Mouse (Mus musculus) layer of hippocampus, postnatal 25 days (tissue): ENCODE measurements at regions not wholly inside any gene's neighbourhood (a gene's known extent, or its start where the extent isn't known, plus 50 kb on each side); places are given as distances from the start of the nearest gene placed in this dataset.

Experiments used
- DNase-seq, 2 experiments: peaks; one replicate each; pipeline ENCODE4 v3.0.0; 2022; ENCODE audit warnings: mixed read lengths in 2 of 2, low spot score in 1 of 2; ENCODE audit errors: extremely low spot score in 1 of 2

DNA sequence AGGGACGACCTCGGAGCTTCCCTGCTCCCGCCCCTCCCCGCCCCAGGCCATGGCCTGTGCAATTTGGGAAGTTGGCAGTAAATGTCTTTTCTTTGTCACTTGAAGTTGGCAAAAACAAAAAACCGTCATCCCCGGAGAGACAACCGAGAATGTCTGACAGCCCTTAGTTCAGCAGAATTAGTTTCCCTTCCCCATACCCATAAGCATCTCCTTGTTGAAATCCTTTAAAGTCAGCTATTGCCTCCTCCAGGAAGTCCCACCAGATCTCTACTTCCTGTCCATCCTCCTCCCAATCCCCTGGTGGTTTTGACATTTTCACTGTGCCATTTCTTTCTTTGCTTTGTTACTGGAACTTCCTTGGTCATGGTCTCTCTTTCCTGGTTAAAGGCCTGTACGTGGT, 54.8 kb downstream of the Foxb1 start:
- no peak for DNase-seq

DNA sequence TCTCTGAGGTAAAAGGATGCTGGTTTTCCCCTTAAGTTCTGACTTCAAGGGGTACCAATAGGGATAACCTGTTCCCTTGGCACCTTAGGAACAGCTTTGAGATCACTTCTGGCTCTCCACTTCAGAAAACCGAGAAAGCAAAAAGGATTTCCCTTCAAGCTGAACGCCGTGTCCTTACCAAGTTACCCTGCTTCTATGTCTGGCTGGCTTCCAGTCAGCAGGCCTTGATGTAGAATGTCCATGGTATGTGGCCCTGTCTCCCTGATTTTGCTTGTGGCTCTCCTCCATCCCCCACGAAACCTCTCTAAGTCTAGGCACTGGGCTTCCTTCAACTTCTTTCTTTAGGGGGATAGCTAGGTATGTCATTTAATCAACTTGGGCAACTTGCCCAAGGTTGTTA, 55.7 kb downstream of the Foxb1 start:
- DNase-seq = no peak

DNA sequence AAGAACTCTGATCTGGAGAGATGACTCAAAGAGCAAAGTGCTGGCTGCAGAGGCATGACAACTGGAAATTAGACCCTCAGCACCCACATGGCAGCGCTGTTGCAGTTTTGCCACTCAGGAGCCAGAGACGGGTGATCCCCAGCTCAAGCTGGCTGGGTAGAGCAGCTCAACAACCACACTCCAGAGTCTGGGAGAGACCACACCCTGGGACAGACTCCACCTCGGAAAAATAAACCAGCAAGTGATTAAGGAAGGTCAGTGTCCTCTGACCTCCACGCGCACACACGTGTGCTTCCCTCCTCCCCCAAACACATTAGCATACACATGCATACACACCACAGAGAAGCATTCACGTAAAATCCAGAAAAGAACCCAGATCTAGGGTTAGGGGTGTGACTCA, 57.0 kb downstream of the Foxb1 start:
- no peak for DNase-seq

DNA sequence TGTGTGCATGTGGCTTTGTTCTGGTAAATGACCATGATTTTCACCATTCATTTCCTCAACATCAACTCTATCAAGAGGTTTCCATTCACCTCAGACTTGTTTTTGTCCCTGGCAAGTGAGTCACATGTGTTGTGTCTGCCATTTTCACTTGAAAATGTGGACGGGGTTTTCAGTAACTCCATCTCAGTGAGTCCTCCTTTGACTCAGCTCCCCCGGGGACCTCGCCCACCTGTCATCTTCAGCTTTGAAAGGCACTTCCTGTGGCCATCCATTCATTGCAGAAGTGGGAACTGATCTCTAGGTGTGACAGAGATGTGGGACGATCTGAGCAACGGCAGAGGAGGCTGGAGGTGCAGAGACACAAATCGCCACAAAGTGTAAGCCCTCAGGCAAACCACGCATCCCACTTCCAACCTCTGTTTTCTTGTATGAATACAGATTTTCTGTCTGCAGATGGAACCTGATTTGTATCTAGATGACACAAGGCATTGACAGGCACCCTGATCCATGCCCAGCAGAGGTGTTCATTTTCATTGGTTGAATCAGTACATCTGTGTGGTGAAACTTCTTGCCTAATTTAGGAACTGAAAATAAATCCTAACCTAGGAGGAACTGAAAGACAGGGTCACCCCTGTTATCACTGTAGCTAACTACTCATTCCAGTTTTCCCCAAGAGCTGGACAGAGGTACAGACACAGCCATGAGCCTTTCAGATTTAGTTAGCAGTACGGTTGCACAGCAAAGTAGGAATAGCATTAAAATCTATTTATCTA, 58.4 kb downstream of the Foxb1 start:
- no peak for DNase-seq

DNA sequence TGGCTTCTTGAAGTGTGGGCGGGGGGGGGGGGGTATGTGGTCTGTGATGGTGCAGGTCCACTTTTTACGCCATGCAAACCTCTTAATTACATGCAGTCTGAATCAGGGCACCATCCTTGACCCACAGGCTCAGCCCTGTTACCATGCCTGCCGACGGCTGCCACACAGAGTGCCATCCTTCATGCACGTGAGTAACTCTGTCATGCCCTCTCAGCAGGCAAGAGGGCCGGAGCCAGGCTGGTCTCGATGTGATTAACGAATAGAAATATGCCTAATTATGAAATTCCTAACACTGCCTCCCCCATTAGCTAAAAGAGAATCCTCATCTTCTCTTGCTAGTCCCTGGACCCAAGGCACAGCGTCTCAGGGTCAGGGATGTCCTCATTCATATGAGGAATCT, 60.0 kb downstream of the Foxb1 start:
- DNase-seq = no peak

DNA sequence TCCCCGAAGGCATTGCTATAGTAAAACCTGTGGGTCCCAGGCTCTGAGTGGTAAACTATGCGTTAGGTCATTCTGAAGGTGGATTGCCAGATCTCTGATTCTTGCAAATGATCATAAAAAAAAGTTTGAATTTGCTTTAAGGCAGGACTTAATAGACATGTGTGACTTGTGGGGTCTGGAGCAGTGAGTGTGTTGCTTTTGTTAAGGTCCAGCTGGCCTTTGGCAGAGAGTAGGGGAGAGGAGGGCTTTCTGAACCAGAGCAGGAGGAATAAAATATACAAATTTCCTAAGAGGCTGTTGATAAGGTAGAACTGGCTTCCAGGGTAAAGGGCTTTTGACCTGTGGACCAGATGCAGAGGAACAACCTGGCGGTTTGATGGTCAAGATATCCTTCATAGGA, 69.0 kb downstream of the Foxb1 start:
- no peak for DNase-seq

DNA sequence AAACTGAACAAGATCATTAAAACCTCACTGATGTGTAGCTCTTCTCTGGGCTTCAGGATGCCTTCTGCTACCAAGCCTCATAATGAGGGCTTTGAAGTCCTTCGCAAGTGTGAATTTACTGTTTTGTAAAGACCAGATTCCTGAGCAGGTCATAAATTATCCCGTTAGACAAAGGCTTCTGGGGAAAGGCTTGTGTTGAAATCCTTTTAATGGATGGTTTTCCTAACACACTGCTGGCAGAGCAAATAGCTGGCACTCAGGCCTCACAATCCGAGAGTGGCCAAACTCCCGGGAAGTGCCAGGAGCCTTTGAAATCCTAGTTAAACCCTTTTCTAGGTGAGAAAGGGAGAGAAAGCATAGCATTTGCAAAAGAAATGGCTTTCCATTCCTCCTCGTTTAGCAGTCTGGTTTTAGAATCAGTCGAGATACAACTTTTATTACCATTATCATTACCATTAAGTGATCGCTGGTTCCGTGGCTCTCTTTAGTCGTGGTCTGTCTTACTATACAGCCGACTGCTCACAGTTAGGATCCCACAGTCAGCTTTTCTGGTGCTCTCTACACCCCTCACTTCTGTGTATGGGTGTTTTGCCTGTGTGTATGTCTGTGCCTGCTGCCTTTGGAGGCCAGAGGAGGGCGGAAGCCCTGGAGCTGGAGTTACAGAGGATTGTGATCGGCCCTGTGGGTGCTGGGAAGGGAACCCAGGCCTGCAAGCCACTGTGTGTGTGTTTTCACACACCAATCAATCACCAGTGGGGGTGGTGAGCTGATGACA, 73.2 kb downstream of the Foxb1 start:
- DNase-seq = no peak

DNA sequence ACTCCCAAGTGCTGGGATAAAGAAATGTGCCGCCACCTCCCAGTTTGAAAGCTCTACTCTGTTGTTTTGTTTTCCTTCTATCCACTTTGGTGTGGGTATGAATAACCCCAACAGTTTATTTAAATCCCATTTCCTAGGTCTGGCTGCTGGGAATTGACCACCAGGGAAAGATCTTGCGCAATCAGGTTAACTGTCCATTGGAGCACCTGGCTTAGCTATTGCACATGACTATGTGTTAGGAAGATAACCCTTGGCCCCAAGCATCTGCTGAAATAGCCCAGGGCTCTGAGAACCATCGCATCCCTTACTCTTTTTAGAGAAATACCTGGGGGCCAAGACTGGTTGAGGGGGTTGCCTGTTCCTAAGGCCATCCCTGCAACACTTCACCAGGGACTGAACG, 74.0 kb downstream of the Foxb1 start:
- no peak for DNase-seq

DNA sequence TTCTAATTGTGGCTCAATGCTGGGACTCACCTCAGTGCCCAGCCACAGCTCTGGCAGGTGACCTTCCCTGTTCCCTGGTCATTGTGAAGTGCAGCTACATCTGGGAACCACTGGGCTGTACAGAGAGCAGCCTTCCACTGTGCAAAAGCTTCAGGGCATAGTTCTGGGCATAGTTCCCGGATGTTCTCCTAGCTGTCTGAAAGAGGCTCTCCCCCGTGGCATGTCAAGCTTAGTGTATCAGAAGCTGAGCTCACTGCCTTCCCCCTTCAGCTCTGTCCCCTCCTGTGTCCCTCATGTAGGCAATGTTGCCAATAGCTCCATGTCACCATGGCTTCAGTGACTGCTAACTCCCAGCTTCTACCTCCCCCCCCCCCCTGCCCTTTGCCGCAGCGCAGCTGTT, 75.1 kb downstream of the Foxb1 start:
- no peak for DNase-seq

DNA sequence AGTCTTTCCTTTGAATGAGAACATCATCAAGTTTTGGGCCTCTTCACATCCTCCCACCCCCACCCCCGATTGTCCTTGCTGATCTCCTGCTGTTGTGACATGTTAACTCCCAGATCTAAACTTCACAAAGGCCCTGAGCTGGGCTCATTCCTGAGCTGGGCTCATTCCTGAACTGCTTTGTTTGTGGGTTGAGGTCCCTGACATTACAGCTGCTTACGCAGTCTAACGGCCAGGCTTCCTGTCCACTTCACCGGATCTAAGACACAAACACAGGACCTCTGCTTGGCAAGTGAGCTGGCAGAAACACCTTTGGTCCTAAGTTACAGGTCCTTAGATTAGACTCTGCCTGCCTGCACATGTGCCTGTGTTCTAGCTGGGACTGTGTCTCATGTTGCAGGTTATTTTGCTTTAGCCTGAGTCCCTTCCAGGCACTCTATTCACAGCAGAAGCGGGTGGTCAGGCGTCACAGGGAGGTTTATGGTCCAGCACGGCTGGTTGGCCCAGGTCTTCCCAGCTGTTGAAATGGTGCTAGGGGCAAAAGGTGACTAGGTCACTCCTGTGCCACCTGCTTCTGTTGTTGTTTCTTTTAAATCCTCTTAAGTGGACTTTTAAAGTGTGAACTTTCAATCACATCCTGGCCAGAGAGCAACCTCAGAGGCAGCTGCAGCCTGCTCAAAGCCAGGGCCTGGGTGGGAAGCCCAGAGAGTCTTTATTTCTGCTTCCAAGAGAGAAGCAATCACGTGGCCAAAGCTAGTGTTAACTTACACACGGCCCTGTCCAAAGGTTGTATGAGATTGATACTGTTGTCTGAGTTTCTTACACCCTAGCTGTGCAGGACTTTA, 79.1 kb downstream of the Foxb1 start:
- DNase-seq = no peak

DNA sequence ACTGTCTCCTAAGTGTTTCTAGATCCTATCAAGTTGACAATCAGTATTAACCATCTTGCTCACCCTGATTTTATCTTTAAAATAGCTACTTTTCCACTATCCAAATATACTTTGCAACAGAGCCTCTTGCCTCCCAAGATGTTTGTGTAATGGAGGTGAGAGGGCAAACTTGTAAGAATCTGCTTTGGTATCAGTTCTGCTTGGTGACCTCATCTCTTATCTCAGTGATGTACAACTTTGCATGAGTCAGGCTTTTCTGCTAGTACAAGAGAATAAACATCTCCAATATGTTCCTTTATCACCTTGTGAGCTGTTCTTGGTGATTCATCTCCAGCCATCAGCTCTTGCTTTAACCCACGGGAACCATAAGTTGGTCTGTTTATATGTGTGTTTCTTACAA, 82.1 kb downstream of the Foxb1 start:
- no peak for DNase-seq

DNA sequence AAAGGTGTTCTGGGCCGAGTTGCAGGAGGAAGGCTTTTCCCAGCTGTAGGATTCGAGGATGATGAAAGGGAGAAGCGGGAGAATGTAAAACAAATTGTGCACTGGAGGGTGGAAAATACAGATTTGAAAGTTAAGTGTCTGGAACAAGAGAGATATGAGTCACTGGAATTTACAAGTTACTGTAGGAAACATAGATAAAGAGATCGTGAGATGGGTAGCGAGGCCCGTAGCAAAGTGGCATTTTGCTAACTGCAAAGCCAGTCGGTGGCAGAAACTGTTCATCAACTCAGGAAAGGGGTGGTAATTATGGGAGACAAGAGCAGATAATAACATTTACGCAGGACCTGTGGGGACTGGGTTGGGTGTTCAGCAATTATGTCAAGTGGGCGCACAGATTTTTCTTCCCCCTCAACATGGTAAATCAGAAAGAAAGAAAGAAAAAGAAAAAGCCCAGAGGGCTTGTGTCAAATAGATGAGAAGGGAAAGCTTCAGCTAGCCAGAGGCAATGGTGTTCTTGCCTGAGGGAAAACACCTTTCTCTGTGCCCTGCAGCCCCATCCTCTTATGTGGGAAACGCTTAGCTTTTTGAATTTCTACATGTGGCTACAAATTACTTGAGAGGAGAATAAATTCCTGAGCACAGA, 87.2 kb downstream of the Foxb1 start:
- no peak for DNase-seq

DNA sequence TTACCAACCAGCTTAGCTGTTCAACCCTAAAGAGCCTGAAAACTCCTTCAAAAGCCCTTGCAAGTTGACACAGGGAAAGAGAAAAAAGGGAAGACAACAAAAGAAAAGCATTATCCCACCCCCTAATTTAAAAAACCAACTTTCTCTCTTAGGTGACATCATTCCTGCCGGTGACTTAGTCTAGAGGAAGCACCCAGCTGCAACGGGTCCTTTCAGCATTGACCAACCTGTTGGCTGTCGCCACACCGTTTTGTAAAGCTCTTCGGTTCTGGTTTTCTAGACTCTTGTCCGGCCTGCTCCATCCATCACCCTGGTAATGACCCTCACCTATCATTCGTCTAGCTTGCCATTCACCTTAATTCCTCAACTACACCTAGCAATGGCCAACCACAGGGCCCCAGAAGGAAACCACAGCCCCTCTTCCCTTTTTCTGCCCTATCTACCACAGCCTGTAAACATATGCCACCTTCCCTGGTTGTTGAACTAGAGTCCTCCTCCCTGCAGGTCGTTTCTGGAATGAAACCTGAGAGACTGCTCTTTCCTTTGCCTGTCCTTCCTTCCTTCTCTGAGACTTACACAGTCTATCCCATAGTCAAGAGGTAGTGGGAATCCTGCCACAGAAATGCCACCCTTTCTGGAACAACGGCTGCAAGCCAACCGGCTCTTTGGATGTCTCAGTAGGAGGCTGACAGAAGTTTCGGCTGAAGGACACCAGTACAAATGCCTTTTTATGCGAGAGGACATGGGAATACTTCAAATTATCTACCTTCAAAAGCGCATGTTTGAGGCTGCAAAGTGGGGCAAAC, 87.9 kb downstream of the Foxb1 start:
- DNase-seq = no peak

DNA sequence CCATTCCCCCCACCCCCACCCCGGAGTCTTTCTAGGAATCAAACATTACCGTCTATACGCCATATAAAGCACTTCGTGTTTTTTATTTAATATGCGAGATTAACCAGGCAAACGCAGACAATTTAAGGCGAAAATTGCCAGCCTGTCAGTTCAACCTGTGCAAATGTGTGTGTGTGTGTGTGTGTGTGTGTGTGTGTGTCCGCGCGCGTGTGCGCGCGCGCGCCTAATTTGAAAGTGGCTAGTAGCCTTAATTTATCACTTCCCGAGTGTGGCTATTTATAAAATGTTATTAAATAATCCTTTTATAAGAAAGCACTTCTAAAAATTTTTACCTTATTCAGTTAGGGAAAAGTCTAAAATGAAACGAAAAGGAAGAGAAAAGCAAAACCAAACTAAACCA, 89.5 kb downstream of the Foxb1 start:
- no peak for DNase-seq

DNA sequence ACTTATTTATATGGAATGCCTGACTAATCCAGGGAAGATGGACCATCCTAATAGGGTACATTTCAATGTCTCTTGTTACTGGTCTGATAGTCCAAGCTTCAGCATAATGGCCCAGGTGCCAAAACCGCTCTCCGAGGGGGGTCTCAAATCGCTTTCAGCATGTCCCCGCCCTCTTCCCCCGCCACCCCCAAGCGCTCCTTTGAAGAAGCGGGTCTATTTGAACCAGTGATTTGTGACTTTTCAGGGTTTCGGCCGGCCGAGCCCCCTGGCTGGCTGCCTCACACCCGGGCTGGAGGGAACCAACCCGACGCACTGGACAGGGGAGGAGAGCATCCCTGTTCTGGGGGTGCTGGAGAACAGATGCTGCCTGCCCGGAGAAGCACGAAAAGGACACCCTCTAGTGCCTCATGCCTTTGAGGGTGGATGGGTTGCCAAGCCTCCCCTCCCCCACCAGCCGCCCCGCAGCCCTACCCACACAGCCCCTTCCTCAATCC, 90.1 kb downstream of the Foxb1 start:
- no peak for DNase-seq

DNA sequence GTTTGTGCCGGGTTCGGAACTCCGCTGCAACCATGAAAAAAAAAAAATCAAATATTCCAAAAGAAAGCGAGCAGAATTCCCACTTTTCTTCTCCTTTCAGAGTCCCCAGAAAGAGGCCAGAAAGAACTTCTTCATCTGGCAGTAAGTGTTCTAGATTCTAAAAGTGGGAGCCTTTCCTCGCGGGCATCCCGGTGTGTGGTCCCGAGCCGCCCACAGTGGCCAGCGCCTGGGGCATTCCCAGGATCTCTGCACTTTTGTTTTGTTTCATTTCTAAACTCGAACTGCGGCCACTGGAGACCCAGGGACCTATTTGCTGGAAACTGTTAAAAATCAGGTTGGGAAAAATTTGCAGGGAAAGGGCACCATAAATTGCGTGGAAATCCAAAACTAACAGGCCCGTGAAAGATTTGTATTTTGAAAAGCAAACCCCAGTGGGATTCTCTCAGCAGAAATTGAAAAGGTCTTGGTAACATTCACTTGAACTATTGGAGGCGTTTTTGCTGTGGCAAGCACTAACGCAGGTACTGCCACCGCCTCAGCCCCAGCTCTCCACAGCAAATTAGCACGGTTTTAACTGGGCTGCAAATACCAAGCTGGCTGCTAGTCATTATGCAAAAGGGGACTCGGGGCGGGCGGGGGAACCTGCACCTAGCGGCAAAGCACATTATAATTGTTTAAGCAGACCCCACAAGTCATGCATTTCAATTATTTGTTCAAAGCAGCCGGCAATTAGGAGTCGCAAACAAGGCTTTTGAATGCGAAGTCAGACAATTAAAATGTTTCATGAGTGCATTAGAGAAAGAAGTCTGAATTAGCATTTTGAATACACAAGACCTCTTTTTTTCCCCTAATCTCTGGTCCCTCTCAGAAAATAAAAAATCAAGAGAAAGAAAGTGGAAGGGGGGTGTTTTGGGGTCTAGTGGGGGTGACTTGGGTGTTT, 90.9 kb downstream of the Foxb1 start:
- no peak for DNase-seq

DNA sequence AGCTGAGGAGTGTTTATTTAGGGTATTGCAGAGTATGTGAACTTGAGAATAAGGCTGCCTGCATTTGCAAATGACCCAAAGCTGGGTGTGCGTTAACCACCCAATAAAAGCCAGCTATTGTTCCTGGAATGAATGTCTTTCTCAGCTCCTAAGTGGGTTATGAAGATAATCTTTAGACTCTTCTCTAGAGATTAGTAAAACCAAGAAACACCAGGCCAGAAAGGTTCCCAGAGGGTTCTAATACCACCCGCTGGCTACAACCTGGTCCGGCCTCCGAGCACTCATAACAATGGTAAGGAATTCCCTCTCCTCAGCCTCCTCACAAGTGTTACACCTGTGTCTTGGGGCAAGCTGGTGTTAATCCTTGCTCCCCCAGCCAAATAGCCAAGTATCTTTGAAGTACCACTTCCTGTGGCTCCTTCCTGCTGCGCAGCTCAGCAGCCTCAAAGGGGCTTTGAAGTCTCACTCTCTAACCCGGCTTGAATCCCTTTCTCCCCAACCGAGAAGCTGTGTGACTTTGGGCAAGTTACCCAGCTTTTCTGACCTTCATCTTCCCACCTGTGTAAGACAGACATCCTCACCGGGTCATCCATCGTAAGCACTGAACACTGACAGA, 92.2 kb downstream of the Foxb1 start:
- no peak for DNase-seq

DNA sequence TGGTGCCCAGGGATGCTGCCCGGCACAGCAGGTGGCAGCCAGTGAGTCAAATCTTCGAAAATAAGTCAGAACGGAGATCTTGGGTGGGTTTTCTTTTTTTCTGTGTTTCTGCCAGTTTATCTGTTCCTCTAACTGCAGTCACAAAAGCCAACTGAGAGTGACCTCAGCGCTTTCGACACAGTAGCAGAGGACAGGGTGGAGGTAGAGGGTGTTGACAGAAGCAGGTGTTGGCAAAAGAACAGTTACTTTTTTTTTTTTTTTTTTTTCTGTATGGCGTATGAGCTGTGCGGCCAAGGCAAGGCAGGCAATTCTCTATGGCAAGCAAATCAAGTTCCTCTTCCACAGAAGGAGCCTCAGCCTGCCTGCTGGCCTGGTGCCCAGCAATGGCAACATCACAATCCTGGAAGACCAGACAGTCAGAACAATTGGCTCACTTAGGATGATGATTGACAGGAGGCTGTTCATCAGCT, 93.6 kb downstream of the Foxb1 start:
- peak in 1 of 2 experiments; percentile 18 for DNase-seq
